Mouse (Mus musculus) liver, adult 2 months (tissue): ENCODE measurements around the gene Treh. TPM values are rescaled to one million over a fixed set of nuclear protein-coding genes. Genes with fewer than 3 reads are reported as not detected.

Experiments used
- DNase-seq: peaks from one replicate; pipeline ENCODE4 v3.0.0-alpha.2; 2011; ENCODE audit warnings: low read depth, low spot score; ENCODE audit errors: extremely low read depth
- H3K27ac ChIP-seq: fragments of 200-500 bp; replicated peaks from 2 replicates; pipeline ENCODE4 v1.5.1; 2012; ENCODE audit warnings: low read depth, mild to moderate bottlenecking, control low read depth, inconsistent platforms, low read length; ENCODE audit not compliant: insufficient read depth
- H3K27me3 ChIP-seq: fragments of 200-500 bp; 2 replicates; pipeline ENCODE4 v1.6.1; 2012; ENCODE audit warnings: mild to moderate bottlenecking, moderate library complexity, low read length, inconsistent platforms; ENCODE audit not compliant: control insufficient read depth, insufficient read depth
- H3K36me3 ChIP-seq: fragments of 200-500 bp; 2 replicates; pipeline ENCODE4 v1.6.1; 2012; ENCODE audit warnings: low read length, inconsistent platforms; ENCODE audit not compliant: control insufficient read depth, insufficient read depth
- H3K4me1 ChIP-seq: fragments of 200-500 bp; 2 replicates; pipeline ENCODE4 v1.6.1; 2011; ENCODE audit warnings: low read length; ENCODE audit not compliant: control insufficient read depth, insufficient read depth
- H3K4me3 ChIP-seq: fragments of 200-500 bp; 2 replicates; pipeline ENCODE4 v1.5.1; 2011; ENCODE audit warnings: low read depth, mild to moderate bottlenecking, control low read depth, low read length, moderate library complexity; ENCODE audit not compliant: insufficient read depth
- H3K79me2 ChIP-seq: fragments of 200-500 bp; 2 replicates; pipeline ENCODE4 v1.6.1; 2012; ENCODE audit warnings: inconsistent platforms, mild to moderate bottlenecking, low read length, moderate library complexity; ENCODE audit not compliant: control insufficient read depth, insufficient read depth
- H3K9ac ChIP-seq: fragments of 200-500 bp; 2 replicates; pipeline ENCODE4 v1.6.1; 2012; ENCODE audit warnings: low read depth, mild to moderate bottlenecking, control low read depth, inconsistent platforms, low read length
- CTCF ChIP-seq: fragments of 200-500 bp; IDR thresholded peaks from 2 replicates; pipeline ENCODE4 v1.5.1; 2011; ENCODE audit warnings: low read depth, low read length, control low read depth
- POLR2A ChIP-seq: fragments of 200-500 bp; IDR thresholded peaks from 2 replicates; pipeline ENCODE4 v1.6.1; 2011; ENCODE audit warnings: low read length, control low read depth; ENCODE audit not compliant: insufficient read depth; ENCODE audit errors: extremely low read depth
- WGBS: fragments of 180-500 bp; shearing (Covaris S2); methylation state at CpG from one replicate; pipeline ENCODE4 v1.1.7; 2018; 5-methylcytosine and 5-hydroxymethylcytosine counted together
- polyA plus RNA-seq: library from polyadenylated mRNA; depleted of rRNA; stranded (reverse); fragments of >200 nt; gene quantifications from 2 replicates; pipeline ENCODE4 v1.2.3, GENCODE M21; 2012
- total RNA-seq: library from RNA; depleted of rRNA; stranded (reverse); fragments of >200 nt; gene quantifications from 2 replicates; pipeline ENCODE4 v1.2.3, GENCODE M21; 2014

The Treh gene
- total and polyA plus RNA-seq, 2 experiments = 0.15 to 0.37 TPM

GRCm38 (mm10) chr9:44715109-44715508 is 42.1 kb downstream of the Treh start:
- H3K79me2 ChIP-seq = no peaks in the 10 kb centered on the region
- H3K4me1 ChIP-seq = peaks cover 9% of the 10 kb centered on the region
- H3K27me3 ChIP-seq = no peaks in the 10 kb centered on the region
- WGBS = 93% methylated on average over 17 of the region's 17 CpGs
- no peak overlapping the region for H3K9ac ChIP-seq
- DNase-seq = no peak
- H3K4me3 ChIP-seq = no peak overlapping the region
- H3K36me3 ChIP-seq = no peaks in the 10 kb centered on the region
- no peak for TF ChIP-seq CTCF
- no peak for TF ChIP-seq POLR2A
- no peak overlapping the region for H3K27ac ChIP-seq

- Histone ChIP-seq H3K36me3 (no peaks in the 10 kb centered on the region), H3K4me1 (peaks cover 10% of the 10 kb centered on the region), H3K9ac (no peak overlapping the region), H3K27ac (no peak overlapping the region), H3K79me2 (no peaks in the 10 kb centered on the region), H3K4me3 (no peak overlapping the region), H3K27me3 (no peaks in the 10 kb centered on the region)
- no peak for DNase-seq
- 96% methylated on average over 29 of the region's 29 CpGs for WGBS
- TF ChIP-seq POLR2A = no peak
Observed at GRCm38 (mm10) chr9:44715705-44716362, 42.8 kb downstream of the Treh start.

GRCm38 (mm10) chr9:44716997-44717821 is 44.2 kb downstream of the Treh start:
- Histone ChIP-seq H3K9ac (no peak overlapping the region), H3K79me2 (no peaks in the 10 kb centered on the region), H3K4me1 (peaks cover 15% of the 10 kb centered on the region), H3K36me3 (no peaks in the 10 kb centered on the region), H3K27me3 (no peaks in the 10 kb centered on the region), H3K27ac (no peak overlapping the region), H3K4me3 (no peak overlapping the region)
- WGBS = 49% methylated on average over 6 of the region's 6 CpGs
- TF ChIP-seq POLR2A (no peak), CTCF (no peak)
- DNase-seq = no peak

GRCm38 (mm10) chr9:44717822-44718242 is 44.8 kb downstream of the Treh start:
- Histone ChIP-seq H3K27ac (no peak overlapping the region), H3K4me3 (no peak overlapping the region), H3K27me3 (no peaks in the 10 kb centered on the region), H3K79me2 (no peaks in the 10 kb centered on the region), H3K9ac (no peak overlapping the region), H3K4me1 (peaks cover 15% of the 10 kb centered on the region), H3K36me3 (no peaks in the 10 kb centered on the region)
- peak; percentile 85 for DNase-seq
- WGBS = 27% methylated on average over 10 of the region's 10 CpGs
- TF ChIP-seq CTCF (no peak), POLR2A (no peak)

- Histone ChIP-seq H3K36me3 (no peaks in the 10 kb centered on the region), H3K27me3 (no peaks in the 10 kb centered on the region), H3K4me3 (no peak overlapping the region), H3K4me1 (peaks cover 15% of the 10 kb centered on the region), H3K79me2 (no peaks in the 10 kb centered on the region), H3K9ac (no peak overlapping the region), H3K27ac (no peak overlapping the region)
- TF ChIP-seq POLR2A (no peak), CTCF (no peak)
- no peak for DNase-seq
- 97% methylated on average over 12 of the region's 12 CpGs for WGBS
Observed at GRCm38 (mm10) chr9:44718937-44719631, 46.1 kb downstream of the Treh start.
